Mouse (Mus musculus) granulocyte monocyte progenitor cell, adult 5-6 weeks (primary cell): ENCODE data around the gene Napsa. TPM values are rescaled to one million over a fixed set of nuclear protein-coding genes. Genes with fewer than 3 reads are reported as not detected.

Source experiments
- ATAC-seq: replicated peaks from 2 replicates; pipeline ENCODE4 v1.8.0; 2016; ENCODE audit warnings: mild to moderate bottlenecking, moderate TSS enrichment, inconsistent platforms; ENCODE audit not compliant: poor library complexity, severe bottlenecking
- total RNA-seq, 2 experiments: library from RNA; stranded (forward) in 1 of 2; stranded (reverse) in 1 of 2; fragments of 200-712, 200-1000 nt in 1 of 2; fragments of >200 nt in 1 of 2; fragmentation: Nextera tagmentation in 1 of 2; gene quantifications; 2 replicates each; pipeline ENCODE4 v1.2.3; 2014 to 2017

Napsa gene
- total RNA-seq (2014; fragmentation: Nextera tagmentation) (258 and 328 TPM in 2 replicates), total RNA-seq (2017) (107 and 112 TPM in 2 replicates)

DNA sequence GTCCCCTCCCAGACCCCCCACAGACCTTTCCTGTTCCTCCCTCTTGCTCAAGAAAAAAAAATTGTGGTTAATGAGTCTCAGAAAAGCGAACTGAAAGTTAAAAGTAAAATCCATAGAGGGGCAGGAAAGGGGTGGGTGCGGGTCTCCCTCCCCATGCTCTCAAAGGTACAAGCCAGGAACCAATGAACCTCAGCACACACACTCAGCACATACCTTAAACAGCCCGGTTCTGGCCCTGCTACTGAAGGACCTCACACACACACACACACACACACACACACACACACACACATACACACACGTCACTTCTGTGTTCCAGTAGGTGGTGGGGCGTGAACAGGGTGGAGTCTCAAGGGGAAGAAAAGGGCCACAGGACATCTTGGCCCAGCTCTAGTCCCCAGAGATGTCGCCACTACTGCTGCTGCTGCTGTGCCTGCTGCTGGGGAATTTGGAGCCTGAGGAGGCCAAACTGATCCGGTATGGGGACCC, at the start of gene Napsa:
Napsa (plus strand) TSS at position 168 of the 489 bp plus-strand sequence.
- ATAC-seq: peak; percentile 83

GRCm38 (mm10) chr7:44523056-44523455, 49.1 kb upstream of the Napsa start:
- ATAC-seq: no peak

- ATAC-seq: no peak
Measured at GRCm38 (mm10) chr7:44524502-44524901, 47.7 kb upstream of the Napsa start, which contains the start of gene Mybpc2. TSS of gene Mybpc2 (minus strand) at chr7:44524656.

- ATAC-seq: no peak
Measured at GRCm38 (mm10) chr7:44525126-44525832, 46.9 kb upstream of the Napsa start.

GRCm38 (mm10) chr7:44526414-44527154, 45.6 kb upstream of the Napsa start:
- no peak for ATAC-seq

GRCm38 (mm10) chr7:44527483-44528398, 44.4 kb upstream of the Napsa start:
- peak; percentile 89 for ATAC-seq

DNA sequence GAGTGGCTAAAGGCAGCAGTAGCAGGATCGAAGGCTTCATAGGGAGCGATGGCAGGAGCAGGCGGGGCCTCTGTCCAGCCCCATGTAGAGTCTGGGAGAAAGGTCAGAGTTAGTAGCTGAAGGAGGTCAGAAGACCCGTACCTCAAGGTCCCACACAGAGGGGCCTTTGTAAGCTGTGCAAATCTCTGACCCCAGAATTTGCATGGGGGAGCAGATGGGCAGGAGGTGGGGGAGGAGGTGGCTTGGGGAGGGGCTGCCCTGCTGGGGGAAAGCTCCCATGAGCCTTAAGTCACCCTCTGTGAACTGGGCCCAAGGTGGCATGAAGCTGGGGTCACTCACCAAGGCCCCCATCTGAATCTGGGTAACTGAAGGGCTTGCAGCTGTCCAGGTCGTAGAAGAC, 42.7 kb upstream of the Napsa start:
- no peak for ATAC-seq

DNA sequence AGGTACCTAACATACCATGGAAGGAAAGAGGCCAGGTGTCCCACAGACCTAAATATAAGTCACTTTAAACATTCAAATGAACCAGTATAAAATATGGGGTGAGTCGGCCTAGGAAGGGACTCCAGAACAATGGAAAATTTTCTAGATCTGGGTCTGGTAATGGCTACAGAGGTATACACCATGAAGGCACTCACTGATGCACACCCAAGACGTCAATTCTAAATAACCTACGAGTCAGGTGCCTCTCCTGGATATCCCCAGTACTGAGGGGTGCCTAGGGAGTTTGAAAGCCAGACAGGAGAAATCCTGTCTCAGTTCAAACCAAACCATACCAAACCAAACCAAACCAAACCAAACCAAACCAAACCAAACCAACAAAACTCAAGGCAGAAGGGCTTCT, 41.7 kb upstream of the Napsa start:
- ATAC-seq: no peak

DNA sequence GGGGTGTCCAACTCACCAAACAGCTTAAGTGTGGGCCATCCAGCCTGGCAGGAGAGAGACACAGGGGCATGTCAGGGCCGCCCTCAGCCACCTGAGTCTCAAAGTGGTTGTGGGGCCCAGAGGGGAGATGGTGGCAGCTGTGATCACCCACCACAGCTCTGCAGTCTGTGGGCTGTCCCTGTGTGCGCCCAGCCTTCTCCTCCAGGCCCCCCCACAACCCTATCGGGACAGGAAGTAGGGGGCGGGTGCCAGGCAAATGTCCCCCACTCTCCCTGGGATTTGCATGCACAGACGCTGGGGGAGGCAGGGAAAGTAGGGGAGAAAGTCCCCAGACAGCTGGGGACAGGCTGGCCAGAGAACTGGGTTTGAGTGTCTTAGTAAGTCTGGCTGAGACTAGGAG, 41.0 kb upstream of the Napsa start:
- no peak for ATAC-seq

DNA sequence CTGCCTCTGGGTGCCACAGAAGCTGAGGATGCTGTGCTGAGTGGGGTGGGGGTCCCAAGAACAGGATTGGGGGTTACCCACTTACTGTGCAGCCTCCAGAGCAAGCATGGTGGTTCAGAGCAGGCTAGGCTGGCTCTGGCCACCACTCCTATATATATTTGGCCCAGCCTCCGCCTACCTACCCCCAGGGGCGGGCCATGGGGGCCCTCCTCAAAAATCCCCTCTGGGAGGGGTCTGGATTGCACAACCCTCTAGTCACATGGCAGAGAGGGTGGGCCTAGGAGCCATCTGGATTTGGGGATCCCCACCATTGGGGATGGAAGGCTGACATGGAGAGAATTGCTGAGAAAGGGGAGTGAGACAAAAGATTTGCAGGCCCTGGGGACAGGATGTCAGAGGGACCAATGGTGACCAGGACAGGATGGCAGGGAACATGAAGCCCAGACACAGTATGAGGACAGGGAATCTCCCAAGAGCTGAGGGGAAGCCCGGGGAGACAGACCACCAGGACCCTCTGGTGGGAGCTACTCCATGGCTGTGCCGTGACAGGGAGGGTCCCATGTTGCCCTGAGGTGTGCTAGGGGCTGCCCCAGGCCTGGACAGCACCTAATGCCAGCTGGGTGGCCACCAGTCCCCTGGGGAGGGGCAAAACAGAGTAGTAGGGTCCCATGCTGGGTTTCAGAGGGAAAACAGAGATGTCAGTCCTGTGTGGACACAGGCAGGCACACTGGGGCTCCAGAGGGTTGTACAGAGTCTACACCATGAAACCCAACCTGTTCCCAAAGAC, 40.0 kb upstream of the Napsa start, which contains the start of gene Spib:
Spib (minus strand) TSS at position 126 of the 787 bp plus-strand sequence.
- ATAC-seq: no peak

- no peak for ATAC-seq
Measured at GRCm38 (mm10) chr7:44532918-44533745, 39.0 kb upstream of the Napsa start.

DNA sequence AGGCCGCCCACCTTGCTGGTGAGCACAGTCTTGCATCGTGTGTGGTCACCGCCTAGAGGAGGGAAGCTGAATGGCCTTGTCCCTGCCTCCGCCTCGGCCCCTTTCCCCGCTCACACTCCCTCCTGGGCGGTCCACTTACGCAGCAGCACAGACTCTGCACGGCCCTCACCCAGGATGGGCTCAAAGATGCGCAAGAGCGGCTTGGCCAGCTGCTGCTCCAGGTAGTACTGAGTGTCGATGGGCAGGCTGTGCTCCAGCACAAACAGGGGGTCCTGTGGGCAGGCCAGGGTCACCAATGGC, 38.5 kb upstream of the Napsa start:
- no peak for ATAC-seq

DNA sequence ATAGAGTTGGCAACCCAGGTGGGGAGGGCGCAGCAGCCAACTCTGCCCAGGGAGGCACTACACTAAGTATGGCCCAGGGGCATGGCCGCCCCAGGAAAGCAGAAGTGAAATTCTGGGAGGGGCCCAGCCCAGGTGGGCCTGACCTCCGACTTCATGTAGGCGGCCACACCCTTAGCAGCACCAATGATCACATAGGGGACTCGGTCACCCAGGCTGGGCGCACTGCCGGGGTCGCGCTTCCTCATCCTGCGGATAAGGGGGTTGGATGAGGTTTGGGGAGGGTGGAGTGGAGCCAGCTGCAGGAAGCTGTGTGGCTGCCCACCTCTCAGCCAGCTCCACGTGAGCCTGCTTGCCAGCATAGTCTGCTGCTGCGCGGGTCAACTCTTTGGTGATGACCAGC, 37.9 kb upstream of the Napsa start:
- peak; percentile 87 for ATAC-seq

GRCm38 (mm10) chr7:44534656-44535441, 37.3 kb upstream of the Napsa start:
- ATAC-seq: no peak

DNA sequence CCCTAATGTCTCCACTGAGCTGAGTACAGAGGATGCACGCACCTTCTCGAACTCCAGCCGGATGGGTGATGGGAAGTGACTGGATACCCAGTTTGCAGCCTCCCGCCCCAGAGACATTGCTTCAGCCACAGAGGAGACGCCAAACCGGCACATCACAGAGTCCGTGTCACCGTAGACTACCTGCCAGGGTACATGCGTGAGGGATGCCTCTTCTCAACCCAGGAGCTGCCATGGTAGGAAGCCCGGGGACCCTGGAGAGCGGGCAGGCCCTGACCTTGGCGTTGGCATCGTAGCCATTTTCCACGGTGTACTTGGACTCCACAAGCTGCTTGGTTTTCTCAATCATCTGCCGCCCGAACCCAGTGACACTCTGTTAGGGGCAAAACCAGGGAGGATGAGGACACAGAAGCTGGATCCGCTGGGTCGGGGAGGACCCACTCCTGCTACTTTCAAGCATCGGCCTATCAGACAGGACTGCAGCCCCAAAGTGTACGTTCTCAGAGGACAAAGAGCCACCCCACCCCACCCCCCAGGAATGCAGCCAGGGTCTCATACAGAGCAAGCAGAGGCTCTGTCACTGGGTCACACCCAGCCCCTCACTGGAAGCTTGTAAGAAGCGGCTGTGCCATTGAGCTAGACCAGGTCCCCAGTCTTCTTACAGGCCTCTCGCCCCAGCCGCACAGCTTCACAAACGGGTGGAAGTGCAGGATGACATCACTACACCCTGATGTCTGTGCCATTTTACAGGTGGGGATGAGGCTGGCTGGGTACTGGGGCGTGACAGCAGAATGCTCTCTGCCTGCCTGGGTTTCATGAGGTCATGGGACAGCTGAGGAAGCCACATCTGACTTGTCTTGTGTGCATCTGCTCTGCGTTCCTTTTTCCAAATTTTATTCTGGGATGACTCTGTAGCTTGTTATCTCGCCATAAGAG, 36.3 kb upstream of the Napsa start:
- no peak for ATAC-seq

GRCm38 (mm10) chr7:44536590-44536968, 35.6 kb upstream of the Napsa start:
- no peak for ATAC-seq

GRCm38 (mm10) chr7:44537009-44537408, 35.2 kb upstream of the Napsa start:
- no peak for ATAC-seq
